Mouse (Mus musculus): ENCODE measurements around the gene Tepp.

The Tepp gene

DNA sequence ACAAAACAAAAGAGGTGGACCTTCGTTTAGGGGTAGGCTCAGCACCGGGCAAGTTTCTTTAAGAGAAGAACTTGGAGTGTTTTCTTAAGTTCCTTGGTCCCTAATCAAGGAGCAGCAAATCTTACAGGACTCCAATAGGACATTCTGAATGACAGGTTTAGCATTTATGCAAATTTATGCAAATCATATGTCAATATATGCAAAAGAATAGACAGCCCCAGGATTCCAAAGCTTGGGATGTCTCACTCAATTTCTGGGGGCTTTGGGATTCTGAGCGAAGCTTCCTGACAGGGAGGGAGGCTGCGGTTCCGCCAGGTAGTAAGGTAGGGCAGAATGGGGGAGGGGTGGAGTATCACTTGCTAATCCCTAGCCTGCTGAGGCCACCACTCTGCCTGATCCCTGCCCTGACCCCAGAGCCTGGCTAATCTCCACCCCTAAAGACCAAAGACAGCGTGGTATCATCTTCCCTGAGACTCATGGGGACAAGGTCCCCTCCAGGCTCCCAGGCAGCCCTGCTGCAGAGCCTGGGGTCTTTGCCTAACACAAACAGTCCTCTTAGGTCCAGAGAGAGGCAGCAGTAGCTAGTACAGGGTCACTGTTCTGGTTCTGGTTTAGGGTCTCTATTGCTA lies at the start of gene Tepp:
Gene Tepp (plus strand): TSS at position 225 of the 629 bp plus-strand sequence.
- no peak for DNase-seq (ENCODE audit: low spot score in 2 of 2)

DNA sequence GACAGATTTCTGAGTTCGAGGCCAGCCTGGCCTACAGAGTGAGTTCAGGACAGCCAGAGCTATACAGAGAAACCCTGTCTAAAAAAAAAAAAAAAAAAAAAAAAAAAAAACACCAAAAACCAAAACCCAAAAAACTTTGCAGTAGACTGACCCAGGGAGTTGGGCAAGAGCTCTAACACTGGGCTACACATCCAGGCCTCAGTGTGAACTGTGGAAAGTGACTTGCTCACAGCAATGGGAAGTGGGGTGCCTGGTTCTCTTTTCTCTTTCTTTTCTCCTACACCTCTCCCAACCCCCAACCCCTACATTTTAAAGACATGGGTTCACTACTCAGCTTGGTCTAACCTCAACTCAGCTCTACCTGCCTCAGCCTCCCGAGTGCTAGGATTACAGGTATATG lies 48.2 kb upstream of the Tepp start:
- no peak for DNase-seq (ENCODE audit: low spot score in 2 of 2)

DNA sequence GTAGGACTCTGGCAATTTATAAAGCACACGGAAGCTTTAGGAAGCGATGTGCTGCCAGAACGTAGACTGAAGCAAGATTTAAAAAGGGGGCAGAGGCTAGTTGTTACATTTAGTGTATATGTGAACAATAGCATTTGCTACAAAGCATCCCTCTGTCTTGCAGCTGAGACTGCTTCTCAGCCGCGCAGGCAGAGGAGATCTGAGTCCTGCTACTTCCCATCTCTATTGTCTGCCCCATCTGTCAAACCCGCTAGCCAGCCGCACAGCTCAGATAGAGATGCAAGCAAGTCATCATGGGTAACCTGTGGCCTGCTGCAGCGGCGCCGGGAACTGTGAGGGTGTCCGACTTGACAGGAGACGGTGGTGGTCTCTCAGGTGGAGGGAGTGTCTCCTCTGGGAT lies 39.9 kb upstream of the Tepp start:
- no peak for DNase-seq (ENCODE audit: low spot score in 2 of 2)

DNA sequence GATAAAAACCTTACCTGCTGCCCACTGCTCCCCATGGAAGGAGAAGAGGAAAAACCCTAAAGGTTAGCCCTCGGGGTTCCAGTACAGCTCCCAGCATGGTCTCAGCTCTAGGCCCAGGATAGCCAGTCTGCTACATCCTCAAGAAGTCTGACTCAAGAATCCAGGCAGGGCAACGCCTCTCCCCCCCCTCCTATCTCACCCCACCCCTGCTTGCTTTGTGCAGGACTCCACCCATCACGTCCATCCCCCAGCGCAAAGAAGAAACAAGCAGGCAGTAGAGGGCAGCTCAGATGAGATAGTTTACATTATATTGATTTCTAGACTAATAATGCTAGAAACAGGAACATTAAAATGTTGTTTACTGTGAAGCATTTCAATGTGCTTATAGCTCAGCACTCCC lies 38.5 kb upstream of the Tepp start:
- DNase-seq (ENCODE audit: low spot score in 2 of 2), result no peak

DNA sequence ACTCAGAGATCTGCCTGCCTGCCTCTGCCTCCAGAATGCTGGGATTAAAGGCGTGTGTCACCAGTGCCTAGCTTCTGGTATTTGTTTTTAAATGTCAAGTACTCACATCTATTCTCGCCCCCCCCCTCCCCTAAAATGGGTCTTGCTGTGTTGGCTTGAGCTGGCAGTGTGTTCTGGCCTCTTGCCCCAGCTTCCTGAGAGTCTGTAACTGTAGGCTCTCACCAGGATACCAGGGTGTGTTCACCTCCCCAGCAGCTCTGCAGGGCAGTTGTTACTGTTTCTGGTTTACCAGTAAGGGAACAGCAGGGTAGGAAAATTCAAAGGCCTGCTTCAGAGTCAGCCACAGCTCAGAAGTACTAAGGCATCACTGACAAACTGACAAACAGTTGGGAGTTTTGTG lies 37.5 kb upstream of the Tepp start:
- DNase-seq (ENCODE audit: low spot score in 2 of 2), result no peak

DNA sequence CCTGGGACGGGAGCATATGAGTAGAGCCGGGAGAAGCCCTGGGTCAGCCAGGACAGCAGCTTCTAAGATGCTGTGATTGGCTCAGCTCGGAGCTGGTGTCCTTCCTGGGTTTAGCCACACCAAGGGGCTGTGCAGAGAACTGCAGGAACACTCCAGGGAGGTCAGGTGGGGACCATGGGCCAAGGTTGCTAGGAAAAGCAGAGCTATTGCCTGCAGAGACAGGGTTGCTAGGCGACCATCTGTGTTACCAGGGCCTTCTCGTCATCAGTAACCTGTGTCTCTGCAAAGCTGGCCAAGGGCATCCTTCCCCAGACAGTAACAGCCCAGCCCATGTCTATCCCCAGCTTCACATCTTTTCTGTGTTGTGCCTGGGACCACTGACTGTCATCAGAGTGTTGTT lies 28.9 kb upstream of the Tepp start:
- no peak for DNase-seq (ENCODE audit: low spot score in 2 of 2)

DNA sequence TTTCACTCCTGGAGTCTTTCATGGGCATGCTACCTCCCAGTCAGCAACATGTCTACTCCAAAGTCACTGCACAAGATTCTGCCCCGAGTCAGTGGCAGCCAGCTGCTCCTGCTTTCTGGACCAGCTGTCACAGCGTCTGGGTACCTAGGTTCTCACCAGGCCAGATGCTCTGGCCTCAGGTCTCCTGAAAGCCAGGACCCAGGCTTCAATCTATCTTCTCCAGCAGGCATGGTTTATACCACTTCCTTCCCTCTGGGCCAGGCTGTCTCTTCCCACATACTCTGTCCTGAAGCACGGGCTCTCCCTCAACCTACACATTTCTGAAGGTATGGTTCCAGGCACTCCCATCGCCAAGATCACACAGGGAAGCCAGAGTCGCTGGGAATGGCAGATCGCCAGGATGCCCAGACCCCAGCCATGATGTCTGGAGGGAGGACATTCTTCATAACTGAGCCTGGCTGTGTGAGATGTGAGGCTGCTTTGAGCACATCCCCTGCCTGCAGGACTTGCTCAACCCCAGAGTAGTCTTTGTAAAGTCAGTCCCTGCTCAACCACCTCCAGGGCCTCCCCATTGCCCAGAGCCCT lies 21.2 kb upstream of the Tepp start:
- no peak for DNase-seq (ENCODE audit: low spot score in 2 of 2)

DNA sequence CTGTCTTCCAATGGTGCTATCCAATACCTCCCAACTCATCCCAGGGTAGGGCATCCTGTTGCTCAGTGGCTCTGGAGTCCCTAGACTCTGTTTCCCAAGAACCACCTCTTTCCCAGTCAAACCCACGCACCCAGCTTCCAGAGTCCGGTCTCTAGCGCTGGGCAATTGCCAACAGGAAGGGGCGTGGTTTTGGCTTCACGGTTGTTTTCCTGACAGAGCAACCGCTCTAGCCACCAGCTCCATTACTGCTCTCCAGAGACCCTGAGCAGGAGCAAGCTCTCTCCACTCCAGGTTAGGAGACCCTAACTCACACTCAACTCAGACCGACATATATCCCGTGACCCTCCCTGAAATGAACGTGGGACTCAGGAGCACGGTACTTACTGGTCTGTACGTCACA lies 17.2 kb upstream of the Tepp start:
- peak in 1 of 2 experiments; percentile 28 for DNase-seq (ENCODE audit: low spot score in 2 of 2)

DNA sequence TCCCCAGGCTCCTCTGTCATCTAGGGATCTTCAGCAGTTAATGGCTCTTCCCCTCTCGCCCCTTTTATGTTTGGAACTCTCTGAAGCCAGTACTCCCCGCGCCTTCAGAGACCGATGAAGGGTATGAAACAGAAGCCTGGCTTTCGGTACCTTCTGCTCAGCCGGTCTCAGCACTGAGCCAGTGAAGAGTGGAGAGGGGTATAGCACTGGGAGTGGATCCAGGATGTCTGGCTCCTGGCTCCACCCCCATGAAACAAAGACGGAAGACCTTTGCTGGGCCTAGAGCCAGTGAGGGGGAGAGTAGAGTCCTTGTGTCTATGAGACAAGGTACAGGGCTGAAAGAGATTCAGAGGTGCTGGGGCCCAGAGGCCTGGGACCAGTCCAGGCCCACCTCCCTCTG lies 16.5 kb upstream of the Tepp start:
- no peak for DNase-seq (ENCODE audit: low spot score in 2 of 2)

DNA sequence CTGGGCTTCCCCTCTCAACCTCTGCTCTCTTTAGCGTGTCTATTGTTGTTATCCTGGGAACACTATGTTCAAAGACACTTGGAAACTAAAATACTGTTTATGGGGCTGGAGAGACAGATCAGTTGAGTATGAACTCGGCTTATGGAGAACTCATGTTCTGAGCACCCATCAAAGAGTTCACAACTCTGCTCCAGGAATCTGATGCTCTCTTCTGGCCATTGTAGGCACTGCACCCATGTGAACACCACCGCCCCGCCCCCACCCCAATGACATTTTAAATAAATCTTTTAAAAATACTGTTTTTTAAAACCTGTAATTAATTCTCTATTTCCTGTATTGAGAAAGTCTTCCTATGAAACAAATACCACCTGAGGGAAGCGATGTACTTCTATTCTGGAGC lies 8.0 kb upstream of the Tepp start:
- DNase-seq (ENCODE audit: low spot score in 2 of 2), result no peak

DNA sequence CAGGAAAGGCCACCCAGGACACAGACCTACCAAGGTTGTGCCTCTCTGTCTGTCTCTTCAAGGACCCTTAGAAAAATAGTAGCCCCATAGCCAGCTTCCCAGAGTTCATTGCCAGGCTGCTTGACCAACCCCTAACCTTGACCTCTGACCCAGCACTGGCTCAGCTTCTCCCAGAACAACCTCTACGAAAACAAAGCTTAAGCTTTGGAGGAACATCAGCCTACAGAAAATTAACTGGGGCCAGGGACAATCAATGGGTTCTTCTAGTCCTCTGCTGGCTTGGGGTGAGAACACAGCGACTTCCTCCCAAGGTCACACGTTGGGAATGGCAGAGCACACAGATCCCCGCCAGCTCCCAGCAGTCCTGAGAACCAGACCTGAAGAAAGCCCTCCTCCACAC lies 4.8 kb upstream of the Tepp start:
- DNase-seq (ENCODE audit: low spot score in 2 of 2), result no peak

DNA sequence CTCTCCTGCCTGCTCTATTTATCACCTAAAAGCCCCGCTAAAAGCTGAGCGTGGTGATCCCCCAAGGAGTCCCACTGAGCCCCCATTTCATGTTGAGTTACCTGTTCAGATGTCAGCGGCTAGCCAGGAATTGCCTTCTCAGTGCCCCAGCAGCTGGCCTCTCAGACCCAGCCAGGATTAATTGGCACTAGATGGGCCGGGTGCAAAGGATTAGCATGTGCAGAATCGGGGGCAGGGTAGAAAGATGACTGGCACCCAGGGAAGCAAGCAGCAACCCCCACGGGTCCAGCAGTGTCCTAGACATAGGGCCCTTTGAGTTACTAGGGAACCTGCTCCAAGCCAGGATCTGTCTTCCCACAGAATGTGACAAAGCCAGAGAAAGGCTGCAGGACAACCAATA lies 3.9 kb upstream of the Tepp start, which contains the start of gene Cngb1:
Gene Cngb1 (minus strand): TSS at position 155 of the 400 bp plus-strand sequence.
- no peak for DNase-seq (ENCODE audit: low spot score in 2 of 2)

DNA sequence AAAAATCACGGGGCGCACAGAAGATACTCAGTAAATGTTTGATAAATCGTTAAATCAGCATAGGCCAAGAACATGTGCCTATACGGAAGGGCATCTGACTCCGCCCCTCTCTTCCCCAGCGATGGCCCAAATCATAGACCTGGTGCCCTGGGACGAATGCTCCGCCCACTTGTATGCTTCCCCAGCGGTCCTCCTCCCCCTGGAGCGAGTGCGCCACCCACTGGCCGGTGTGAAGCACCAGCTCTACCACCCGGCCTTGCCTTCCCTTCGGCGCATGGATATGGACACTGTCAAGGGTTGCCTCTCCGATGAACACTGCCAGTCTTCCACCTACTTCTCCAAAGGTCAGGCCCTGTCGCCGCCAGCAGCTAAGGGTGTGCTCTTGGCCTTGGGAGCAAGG lies 2.5 kb downstream of the Tepp start:
- DNase-seq (ENCODE audit: low spot score in 2 of 2), result no peak

DNA sequence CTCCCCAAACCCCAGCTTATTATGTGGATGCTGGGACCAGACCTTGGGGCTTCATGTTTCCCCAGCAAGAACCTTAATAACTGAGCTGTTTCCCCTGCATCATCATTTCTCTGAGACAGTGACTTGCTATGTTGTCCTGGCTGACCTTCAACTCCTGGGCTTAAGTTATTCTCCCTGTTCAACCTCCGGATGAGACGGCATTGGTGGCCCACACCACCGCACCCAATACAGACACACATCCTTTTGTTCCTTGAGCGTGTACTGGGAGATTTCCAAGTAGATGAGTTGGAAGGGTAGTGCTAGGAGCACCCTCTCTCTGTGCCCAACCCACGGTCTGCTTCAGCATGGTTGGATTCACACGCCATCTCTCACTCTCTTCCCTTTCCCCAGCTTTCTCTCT lies 3.5 kb downstream of the Tepp start:
- DNase-seq (ENCODE audit: low spot score in 2 of 2), result no peak

DNA sequence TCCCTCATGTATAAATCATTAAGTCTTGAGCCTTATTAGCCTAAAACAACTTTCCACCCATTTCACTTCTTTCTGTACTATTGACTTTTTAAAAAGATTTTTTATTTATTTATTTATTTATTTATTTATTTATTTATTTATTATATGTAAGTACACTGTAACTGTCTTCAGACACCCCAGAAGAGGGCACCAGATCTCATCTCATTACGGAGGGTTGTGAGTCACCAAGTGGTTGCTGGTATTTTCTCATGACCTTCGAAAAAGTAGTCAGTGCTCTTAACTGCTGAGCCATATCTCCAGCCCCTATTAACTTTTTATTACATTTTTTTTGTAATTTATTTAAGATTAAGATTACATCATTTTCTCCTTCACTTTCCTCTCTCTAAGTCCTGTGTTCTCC lies 4.3 kb downstream of the Tepp start:
- DNase-seq (ENCODE audit: low spot score in 2 of 2), result no peak

DNA sequence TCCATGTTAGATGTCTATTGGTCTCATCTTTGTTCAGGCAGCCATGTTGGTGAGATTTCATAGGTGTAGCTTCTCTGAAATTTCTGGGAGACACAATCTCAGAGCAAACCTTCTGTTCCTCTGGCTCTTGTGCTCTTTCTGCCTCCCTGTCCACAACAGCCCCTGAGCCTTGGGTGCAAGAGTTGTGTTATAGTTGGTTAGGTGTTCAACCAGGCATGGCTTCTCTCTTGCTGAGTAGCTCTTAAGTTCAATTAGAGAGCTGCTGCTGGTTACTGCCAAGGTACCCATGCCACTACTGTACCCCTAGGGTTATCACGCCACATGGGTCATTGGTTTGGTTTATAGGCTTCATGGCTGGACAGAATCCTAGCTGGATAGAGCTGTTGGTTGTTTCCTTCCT lies 5.0 kb downstream of the Tepp start:
- DNase-seq (ENCODE audit: low spot score in 2 of 2), result no peak

DNA sequence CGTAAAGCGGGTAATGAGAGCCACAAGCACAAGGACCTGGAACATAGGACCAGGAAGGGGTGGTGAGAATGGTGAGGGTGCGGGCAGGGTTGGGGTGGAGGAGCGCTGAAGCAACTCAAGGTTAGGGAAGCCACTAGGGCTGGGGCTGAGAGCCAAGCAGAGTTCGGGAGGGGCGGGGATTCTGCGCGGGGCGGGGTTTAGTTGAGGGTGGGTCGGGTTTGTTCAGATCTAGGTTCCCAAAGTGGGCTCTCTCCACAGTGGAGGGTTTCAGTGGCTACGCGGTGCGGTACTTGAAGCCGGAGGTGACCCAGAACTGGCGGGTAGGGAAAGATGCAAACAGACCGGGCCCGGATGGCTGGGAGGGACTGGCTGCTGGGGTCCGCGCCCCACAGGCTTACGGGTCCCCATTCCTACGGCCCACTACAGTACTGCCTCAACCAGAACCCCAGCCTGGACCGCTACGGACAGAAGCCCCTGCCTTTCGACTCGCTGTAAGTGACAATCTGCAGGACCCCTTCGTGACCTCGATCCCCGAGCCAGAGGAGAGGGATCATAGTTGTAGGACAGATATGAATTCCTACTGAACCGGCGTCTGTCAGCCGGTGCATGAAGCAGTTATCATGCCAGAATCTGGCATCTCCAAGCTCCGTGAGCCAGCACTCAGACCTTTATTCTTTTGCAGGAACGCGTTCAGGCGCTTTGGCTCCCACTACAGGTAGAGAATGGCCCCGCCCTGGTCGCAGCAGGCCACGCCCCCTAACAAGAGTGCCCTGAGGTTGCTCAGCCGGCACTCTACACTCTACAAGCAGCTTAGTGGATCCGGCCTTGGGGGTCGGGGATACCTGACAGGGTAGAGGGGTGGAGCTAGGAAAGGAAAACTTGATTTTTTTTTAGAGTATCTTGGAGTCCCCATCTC lies 10.1 kb downstream of the Tepp start:
- peak; percentile 50 to 62 for DNase-seq (ENCODE audit: low spot score in 2 of 2)

DNA sequence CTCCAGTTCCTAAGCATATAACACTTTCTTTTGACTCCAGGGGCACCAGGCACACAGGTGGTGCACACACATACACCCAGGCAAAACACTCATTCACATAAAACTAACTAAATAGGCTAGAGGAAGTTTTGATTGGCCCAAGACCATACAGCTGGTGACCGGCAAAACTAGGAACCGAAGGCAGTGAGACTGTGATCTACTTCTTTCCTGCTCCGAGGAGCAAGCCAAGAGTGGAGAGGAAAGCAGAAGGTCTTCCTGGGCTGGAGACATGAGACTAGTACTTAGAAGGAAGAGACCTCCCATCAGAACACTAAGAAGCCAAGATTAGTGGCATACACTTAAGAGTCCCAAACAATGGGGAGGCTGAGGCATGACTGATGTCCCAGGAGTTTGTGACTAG lies 12.8 kb downstream of the Tepp start:
- DNase-seq (ENCODE audit: low spot score in 2 of 2), result no peak

DNA sequence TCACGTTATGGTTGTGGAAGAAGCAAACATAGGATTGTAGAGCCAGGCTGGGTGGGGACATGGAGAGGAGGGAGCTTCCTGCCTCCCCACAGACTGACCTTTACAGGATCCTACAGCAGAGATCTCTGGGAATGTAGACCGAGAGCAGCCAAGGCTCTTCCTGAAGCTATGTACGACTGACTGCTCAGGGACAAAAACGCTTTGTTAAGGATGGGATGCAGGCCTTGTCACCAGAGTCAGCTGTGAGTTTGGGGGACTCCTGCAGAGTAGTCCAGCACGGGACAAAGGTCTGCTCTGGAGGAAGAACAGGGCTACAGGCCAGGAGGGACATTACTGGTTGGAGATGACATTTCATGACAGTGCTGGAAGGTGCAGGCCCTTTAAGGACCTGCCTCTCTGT lies 14.3 kb downstream of the Tepp start:
- no peak for DNase-seq (ENCODE audit: low spot score in 2 of 2)

DNA sequence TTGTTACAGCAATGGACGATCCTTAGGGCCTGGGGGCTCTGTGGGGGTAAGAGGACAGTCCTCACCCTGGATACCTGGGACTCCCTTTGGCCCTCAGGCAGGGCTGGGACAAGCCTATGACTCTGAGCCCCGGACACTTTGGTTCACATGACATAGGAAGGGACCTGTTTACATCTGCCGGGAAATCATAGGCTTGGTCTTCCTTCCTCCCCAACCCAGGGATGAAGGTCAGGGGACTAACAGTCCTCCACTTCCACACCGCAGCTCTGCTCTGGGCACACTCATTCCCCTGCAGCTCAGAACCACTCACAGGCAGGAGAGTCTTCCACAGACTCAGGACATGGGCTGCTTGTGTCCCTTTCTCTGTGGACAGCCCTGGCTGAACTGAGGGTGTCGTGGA lies 16.5 kb downstream of the Tepp start:
- no peak for DNase-seq (ENCODE audit: low spot score in 2 of 2)

DNA sequence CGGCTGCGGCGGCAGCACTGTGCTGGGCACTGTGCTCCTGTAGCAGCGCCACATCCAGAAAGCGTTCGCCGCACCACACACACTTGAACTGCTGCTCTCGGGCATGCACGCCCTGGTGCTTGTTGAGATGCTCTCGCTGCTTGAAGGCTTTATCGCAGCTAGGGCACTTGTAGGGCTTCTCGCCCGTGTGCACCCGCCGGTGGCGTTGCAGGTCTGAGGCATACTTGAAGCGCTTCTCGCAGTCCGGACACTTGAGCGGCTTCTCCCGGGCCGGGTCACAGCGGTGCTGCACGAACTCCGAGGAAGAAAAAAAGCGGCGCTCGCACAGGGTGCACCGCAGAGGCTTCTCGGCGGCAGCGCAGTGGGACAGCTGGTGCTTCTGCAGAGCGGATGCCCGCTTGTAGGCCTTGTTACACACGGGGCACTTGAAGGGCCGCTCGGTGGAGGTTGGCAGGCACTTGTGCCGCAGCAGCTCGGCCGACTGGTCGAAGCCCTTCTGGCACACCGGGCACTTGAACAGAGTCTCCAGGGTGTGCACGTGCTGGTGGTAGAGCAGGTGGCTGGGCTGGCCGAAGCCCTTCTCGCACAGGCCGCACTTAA lies 17.6 kb downstream of the Tepp start:
- no peak for DNase-seq (ENCODE audit: low spot score in 2 of 2)

DNA sequence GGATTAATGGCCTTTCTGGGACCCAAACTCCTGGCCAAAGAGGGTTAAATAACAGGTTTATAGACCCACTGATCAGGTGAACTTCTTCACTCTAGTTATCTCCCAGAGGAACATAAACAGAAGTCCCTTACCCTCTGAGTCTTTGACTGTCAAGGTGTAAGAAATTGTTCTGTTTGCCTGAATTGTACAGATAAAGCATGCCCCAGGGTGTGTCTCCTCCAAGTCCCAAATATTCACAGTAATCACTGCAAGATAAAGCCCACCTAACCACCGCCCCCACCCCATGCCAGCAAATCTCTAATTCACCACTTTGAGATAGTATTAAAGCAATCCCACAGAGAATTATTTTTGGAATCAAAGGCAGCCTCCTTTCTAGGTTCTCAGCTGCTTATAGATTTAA lies 20.0 kb downstream of the Tepp start:
- no peak for DNase-seq (ENCODE audit: low spot score in 2 of 2)
